Mouse (Mus musculus): Measurements from ENCODE around the gene Dync1li1.

GRCm38 (mm10) chr9:114690119-114690601, 1.6 kb downstream of the Dync1li1 start:
- TF ChIP-seq POLR2A (IDR thresholded peaks at IDR 0.05; ENCODE audit: borderline replicate concordance, insufficient read depth, low read length) (no peak), CTCF (IDR thresholded peaks at IDR 0.05; ENCODE audit: borderline replicate concordance, insufficient read depth, low read depth, low read length) (no peak)

All from cerebellum, adult 2 months (tissue).